8 mouse cellular contexts compared by ENCODE assay signal in genomic region chrX:75764135-75764793, GRCm38 (mm10).
A peak's percentile ranks its signal among the peaks of the same experiment; 100 is the strongest.
DNase-seq lines count a peak whose midpoint lies in the region; ATAC-seq and TF ChIP-seq lines count a peak whose summit lies in the region.

No protein-coding gene starts in this region.

- H3K9me3 ChIP-seq in ES-E14 (ENCODE audit: control insufficient read depth, insufficient read depth, low read depth, low read length): no peaks in the 10 kb centered on the region
- H3K9me3 ChIP-seq in forebrain, embryonic 11.5 days (ENCODE audit: control insufficient read depth, low read length): no peaks in the 10 kb centered on the region
- no peaks in the 10 kb centered on the region for H3K9me3 ChIP-seq in heart, embryonic 16.5 days (replicated peaks; ENCODE audit: control insufficient read depth, low read length)
- H3K9me3 ChIP-seq in liver, embryonic 13.5 days (replicated peaks): no peaks in the 10 kb centered on the region
- H3K9me3 ChIP-seq in neural tube, embryonic 11.5 days (ENCODE audit: control insufficient read depth, low read length): no peaks in the 10 kb centered on the region

- H3K36me3 ChIP-seq in ES-E14 (ENCODE audit: control insufficient read depth, insufficient read depth, low read length, poor library complexity, severe bottlenecking): no peaks in the 10 kb centered on the region; the same call in 1 of the 2 replicates
- no peaks in the 10 kb centered on the region for H3K36me3 ChIP-seq in forebrain, embryonic 11.5 days (ENCODE audit: control insufficient read depth, insufficient read depth, low read length)
- H3K36me3 ChIP-seq in heart, embryonic 16.5 days (ENCODE audit: control insufficient read depth, insufficient read depth): no peaks in the 10 kb centered on the region
- H3K36me3 ChIP-seq in liver, embryonic 13.5 days: no peaks in the 10 kb centered on the region
- no peaks in the 10 kb centered on the region for H3K36me3 ChIP-seq in neural tube, embryonic 11.5 days (ENCODE audit: control insufficient read depth, insufficient read depth, low read length)

- H3K4me3 ChIP-seq in ES-E14 (ENCODE audit: insufficient read depth in 1 of 2, low read depth in 1 of 2, low read length in 2 of 2, poor library complexity in 1 of 2, severe bottlenecking in 1 of 2): peak overlapping the region; percentile 82
- peak overlapping the region; percentile 46 for H3K4me3 ChIP-seq in forebrain, embryonic 11.5 days (ENCODE audit: low read depth, low read length)
- peak overlapping the region; percentile 69 for H3K4me3 ChIP-seq in heart, embryonic 16.5 days (ENCODE audit: low read length)
- H3K4me3 ChIP-seq in liver, embryonic 13.5 days (replicated peaks): peak overlapping the region; percentile 64
- H3K4me3 ChIP-seq in neural tube, embryonic 11.5 days (ENCODE audit: low read depth, low read length): peak overlapping the region; percentile 45

- 14% methylated on average over 19 of the region's 19 CpGs for WGBS in forebrain, embryonic 11.5 days
- 8% methylated on average over 19 of the region's 19 CpGs for WGBS in heart, embryonic 16.5 days
- 12% methylated on average over 19 of the region's 19 CpGs for WGBS in liver, embryonic 13.5 days (ENCODE audit: insufficient replicate concordance)
- WGBS in neural tube, embryonic 11.5 days: 18% methylated on average over 19 of the region's 19 CpGs

- H3K27ac ChIP-seq in ES-E14 (ENCODE audit: insufficient read depth, low read depth, low read length, poor library complexity, severe bottlenecking): peak overlapping the region; percentile 95
- H3K27ac ChIP-seq in forebrain, embryonic 11.5 days (ENCODE audit: low read depth, low read length): peak overlapping the region; percentile 83
- H3K27ac ChIP-seq in heart, embryonic 16.5 days (ENCODE audit: low read length): peak overlapping the region; percentile 82
- H3K27ac ChIP-seq in liver, embryonic 13.5 days: peak overlapping the region; percentile 71
- H3K27ac ChIP-seq in neural tube, embryonic 11.5 days (ENCODE audit: low read depth, low read length): peak overlapping the region; percentile 75

- ATAC-seq in forebrain, embryonic 11.5 days (replicated peaks; ENCODE audit: low FRiP score): peak; percentile 98
- ATAC-seq in heart, embryonic 16.5 days (replicated peaks; ENCODE audit: extremely low read depth, insufficient read depth, low FRiP score): peak; percentile 90
- ATAC-seq in liver, embryonic 13.5 days (ENCODE audit: low read depth): peak; percentile 95
- peak; percentile 97 for ATAC-seq in neural tube, embryonic 11.5 days (ENCODE audit: insufficient read depth, low FRiP score, low TSS enrichment)

- peak; percentile 54 for DNase-seq in ES-E14 (ENCODE audit: low read depth, low spot score)
- DNase-seq in c-Kit-positive CD71-positive TER-119-positive erythroid progenitor cells, embryonic 14.5 days (ENCODE audit: low spot score): peak; percentile 38
- DNase-seq in forebrain, embryonic 11.5 days (ENCODE audit: low spot score): peak; percentile 74
- peak; percentile 70 for DNase-seq in kidney, postnatal 14 days
- DNase-seq in liver, embryonic 13.5 days: peak; percentile 31
- peak; percentile 79 for DNase-seq in neural tube, embryonic 11.5 days (ENCODE audit: low spot score)
- peak; percentile 4 to 13 for DNase-seq in thymus, adult 18-20 months

- H3K4me1 ChIP-seq in ES-E14 (ENCODE audit: control insufficient read depth in 2 of 2, insufficient read depth in 2 of 2, low read length in 2 of 2, poor library complexity in 1 of 2): no peaks in the 10 kb centered on the region
- no peaks in the 10 kb centered on the region for H3K4me1 ChIP-seq in forebrain, embryonic 11.5 days (replicated peaks; ENCODE audit: control insufficient read depth, insufficient read depth, low read length)
- H3K4me1 ChIP-seq in heart, embryonic 16.5 days (ENCODE audit: control insufficient read depth, insufficient read depth, low read length): 0 out of 2 replicates have a peak, but pooled peaks cover 2% of the 10 kb centered on the region
- H3K4me1 ChIP-seq in liver, embryonic 13.5 days (replicated peaks): peaks cover 3% of the 10 kb centered on the region
- no peaks in the 10 kb centered on the region for H3K4me1 ChIP-seq in neural tube, embryonic 11.5 days (ENCODE audit: control insufficient read depth, insufficient read depth, low read length)

- peak overlapping the region; percentile 89 for H3K9ac ChIP-seq in ES-E14 (ENCODE audit: insufficient read depth, low read depth, low read length, poor library complexity, severe bottlenecking)
- H3K9ac ChIP-seq in forebrain, embryonic 11.5 days (ENCODE audit: low read length): peak overlapping the region; percentile 64
- peak overlapping the region; percentile 73 for H3K9ac ChIP-seq in heart, embryonic 16.5 days (ENCODE audit: low read length)
- H3K9ac ChIP-seq in liver, embryonic 13.5 days: peak overlapping the region; percentile 67
- H3K9ac ChIP-seq in neural tube, embryonic 11.5 days (ENCODE audit: low read length): peak overlapping the region; percentile 62

- in situ Hi-C loops in ES-E14 (cut with MboI; ENCODE audit: low sequenced_read_pairs in 2 of 2, unreplicated experiment in 2 of 2): no loop called here

- H3K27me3 ChIP-seq in forebrain, embryonic 11.5 days (ENCODE audit: control insufficient read depth, insufficient read depth, low read length): no peaks in the 10 kb centered on the region
- H3K27me3 ChIP-seq in heart, embryonic 16.5 days (ENCODE audit: control insufficient read depth, insufficient read depth, low read length): no peaks in the 10 kb centered on the region
- no peaks in the 10 kb centered on the region for H3K27me3 ChIP-seq in liver, embryonic 13.5 days
- H3K27me3 ChIP-seq in neural tube, embryonic 11.5 days (ENCODE audit: control insufficient read depth, insufficient read depth, low read length): no peaks in the 10 kb centered on the region

- peak overlapping the region; percentile 53 for H3K4me2 ChIP-seq in forebrain, embryonic 11.5 days (ENCODE audit: low read depth, low read length, severe bottlenecking)
- H3K4me2 ChIP-seq in heart, embryonic 16.5 days (ENCODE audit: low read depth, low read length): peak overlapping the region; percentile 58
- peak overlapping the region; percentile 62 for H3K4me2 ChIP-seq in liver, embryonic 13.5 days
- peak overlapping the region; percentile 50 for H3K4me2 ChIP-seq in neural tube, embryonic 11.5 days (ENCODE audit: low read depth)

TF ChIP-seq in ES-E14, 5 proteins besides CTCF, POLR2A, EP300 and RAD21:
- TF ChIP-seq ZNF384 (IDR thresholded peaks at IDR 0.05; ENCODE audit: low read depth, low read length): no peak
- TF ChIP-seq MAFK (IDR thresholded peaks at IDR 0.05; ENCODE audit: insufficient read depth, low read depth, low read length): no peak
- no peak for TF ChIP-seq HCFC1 (IDR thresholded peaks at IDR 0.05; ENCODE audit: borderline replicate concordance, insufficient read depth, low read length)
- no peak for TF ChIP-seq ZC3H11A (IDR thresholded peaks at IDR 0.05; ENCODE audit: borderline replicate concordance, low read depth, low read length)
- TF ChIP-seq CHD2 (IDR thresholded peaks at IDR 0.05; ENCODE audit: low read depth, low read length): no peak

Comparison
In these comparisons a context has a peak if more than half of its experiments do, and no peak if none do; other contexts are left out.
1. Peak in every context shown above with its lines: DNase-seq, ATAC-seq, H3K4me3 ChIP-seq and H3K27ac ChIP-seq.
2. DNase-seq: peak in every context shown above with its lines; median percentile 79 in neural tube, embryonic 11.5 days; 74 in forebrain, embryonic 11.5 days; 70 in kidney, postnatal 14 days; 54 in ES-E14; 38 in c-Kit-positive CD71-positive TER-119-positive erythroid progenitor cells, embryonic 14.5 days; 31 in liver, embryonic 13.5 days; 8 in thymus, adult 18-20 months.